Mouse (Mus musculus): ENCODE measurements around the gene Gsta3. TPM values are rescaled to one million over a fixed set of nuclear protein-coding genes. Genes with fewer than 3 reads are reported as not detected.
"Not testable (repeated sequence)": the region's sequence is repeated elsewhere in the genome, so short reads cannot be mapped to it uniquely, and the experiment has no call there.

The Gsta3 gene
- total and polyA plus RNA-seq, 3 experiments: 3.9 to 138 (median 15.0) TPM

- DNase-seq: no peak
Measured at GRCm38 (mm10) chr1:21253303-21253650, 12.9 kb downstream of the Gsta3 start.

GRCm38 (mm10) chr1:21253856-21254255 lies 13.5 kb downstream of the Gsta3 start:
- no peak for DNase-seq

GRCm38 (mm10) chr1:21255625-21256345 lies 15.4 kb downstream of the Gsta3 start:
- no peak for DNase-seq

- no peak for DNase-seq
Measured at GRCm38 (mm10) chr1:21256391-21256790, 16.0 kb downstream of the Gsta3 start.

GRCm38 (mm10) chr1:21256871-21257270 lies 16.5 kb downstream of the Gsta3 start:
- DNase-seq: no peak

GRCm38 (mm10) chr1:21259981-21260380 lies 19.6 kb downstream of the Gsta3 start:
- DNase-seq: not testable (repeated sequence)

- no peak for DNase-seq
Measured at GRCm38 (mm10) chr1:21262401-21262800, 22.0 kb downstream of the Gsta3 start.

GRCm38 (mm10) chr1:21263986-21264385 lies 23.6 kb downstream of the Gsta3 start:
- DNase-seq: no peak

GRCm38 (mm10) chr1:21264747-21265146 lies 24.4 kb downstream of the Gsta3 start:
- DNase-seq: no peak

GRCm38 (mm10) chr1:21266766-21267165 lies 26.4 kb downstream of the Gsta3 start:
- DNase-seq: no peak

- DNase-seq: not testable (repeated sequence)
Measured at GRCm38 (mm10) chr1:21267466-21267865, 27.1 kb downstream of the Gsta3 start.

GRCm38 (mm10) chr1:21271343-21272055 lies 31.1 kb downstream of the Gsta3 start:
- peak; percentile 72 for DNase-seq

GRCm38 (mm10) chr1:21272056-21272431 lies 31.7 kb downstream of the Gsta3 start:
- DNase-seq: no peak

- DNase-seq: no peak
Measured at GRCm38 (mm10) chr1:21273091-21273490, 32.7 kb downstream of the Gsta3 start.

- no peak for DNase-seq
Measured at GRCm38 (mm10) chr1:21274437-21275040, 34.1 kb downstream of the Gsta3 start.

GRCm38 (mm10) chr1:21275366-21275765 lies 35.0 kb downstream of the Gsta3 start:
- DNase-seq: not testable (repeated sequence)

GRCm38 (mm10) chr1:21276158-21276557 lies 35.8 kb downstream of the Gsta3 start:
- not testable (repeated sequence) for DNase-seq

GRCm38 (mm10) chr1:21280306-21280705 lies 39.9 kb downstream of the Gsta3 start:
- peak; percentile 20 for DNase-seq

- DNase-seq: not testable (repeated sequence)
Measured at GRCm38 (mm10) chr1:21284644-21285043, 44.3 kb downstream of the Gsta3 start.

- no peak for DNase-seq
Measured at GRCm38 (mm10) chr1:21291394-21291793, 51.0 kb downstream of the Gsta3 start.

GRCm38 (mm10) chr1:21292590-21292989 lies 52.2 kb downstream of the Gsta3 start:
- no peak for DNase-seq

GRCm38 (mm10) chr1:21296169-21296568 lies 55.8 kb downstream of the Gsta3 start:
- DNase-seq: no peak

GRCm38 (mm10) chr1:21298114-21298513 lies 57.7 kb downstream of the Gsta3 start:
- no peak for DNase-seq
